Mouse (Mus musculus) leukemia stem cell, adult 10-12 weeks (primary cell): ENCODE results near the gene Adamts6. TPM values are rescaled to one million over a fixed set of nuclear protein-coding genes. Genes with fewer than 3 reads are reported as not detected.

Experiments used
- polyA plus RNA-seq: library from polyadenylated mRNA; stranded (reverse); fragments of >175 nt; gene quantifications from 2 replicates; pipeline ENCODE4 v1.2.3, GENCODE M21; 2012; ENCODE audit warnings: low replicate concordance

The Adamts6 gene
- polyA plus RNA-seq = 0.10 and 0.43 TPM in 2 replicates

GRCm38 (mm10) chr13:104287366-104288225 lies at the start of gene Adamts6:
Adamts6 (plus strand) TSS chr13:104287835.

Other genes with a start within 250 kb of the Adamts6 start
- gene Nln, start 178.2 kb upstream of the Adamts6 start, polyA plus RNA-seq = 9.3 and 12.6 TPM in 2 replicates
- 0.40 TPM in 1 of 2 replicates, not detected in the other for gene Sgtb, start 178.1 kb upstream of the Adamts6 start, polyA plus RNA-seq
- gene Trappc13, start 109.4 kb upstream of the Adamts6 start, polyA plus RNA-seq = 0.57 and 1.9 TPM in 2 replicates
- 0.26 and 1.3 TPM in 2 replicates for gene Trim23, start 109.0 kb upstream of the Adamts6 start, polyA plus RNA-seq
- 0.73 TPM in 1 of 2 replicates, not detected in the other for gene Cenpk, start 59.2 kb upstream of the Adamts6 start, polyA plus RNA-seq
- gene Ppwd1, start 59.0 kb upstream of the Adamts6 start, polyA plus RNA-seq = 0.89 and 2.4 TPM in 2 replicates